Mouse (Mus musculus) E14TG2a.4 (cell line): Measurements from ENCODE around the gene Lrrc15.
A peak's percentile ranks its signal among the peaks of the same experiment; 100 is the strongest.

Experiments used
- H3K27me3 ChIP-seq: 2 replicates; pipeline ENCODE4 v1.6.1; 2014; ENCODE audit warnings: low read length, control low read depth; ENCODE audit not compliant: insufficient read depth
- H3K36me3 ChIP-seq: 2 replicates; pipeline ENCODE4 v1.6.1; 2014; ENCODE audit warnings: low read length, control low read depth; ENCODE audit not compliant: insufficient read depth
- H3K4me1 ChIP-seq: replicated peaks from 2 replicates; pipeline ENCODE4 v1.6.1; 2014; ENCODE audit warnings: low read depth, low read length, control low read depth
- H3K4me3 ChIP-seq: replicated peaks from 2 replicates; pipeline ENCODE4 v1.5.1; 2014; ENCODE audit warnings: mild to moderate bottlenecking, low read length
- H3K9me3 ChIP-seq: 2 replicates; pipeline ENCODE4 v1.6.1; 2014; ENCODE audit warnings: low read length, control low read depth
- CTCF ChIP-seq: conservative IDR thresholded peaks from 2 replicates; pipeline ENCODE4 v1.5.1; 2014; ENCODE audit warnings: low read length
- NANOG ChIP-seq: IDR thresholded peaks from 2 replicates; pipeline ENCODE4 v1.6.1; 2014; ENCODE audit warnings: borderline replicate concordance, low read length, mixed read lengths
- POU5F1 ChIP-seq: IDR thresholded peaks from 2 replicates; pipeline ENCODE4 v1.6.1; 2014; ENCODE audit warnings: low read length, borderline replicate concordance

Gene Lrrc15

DNA sequence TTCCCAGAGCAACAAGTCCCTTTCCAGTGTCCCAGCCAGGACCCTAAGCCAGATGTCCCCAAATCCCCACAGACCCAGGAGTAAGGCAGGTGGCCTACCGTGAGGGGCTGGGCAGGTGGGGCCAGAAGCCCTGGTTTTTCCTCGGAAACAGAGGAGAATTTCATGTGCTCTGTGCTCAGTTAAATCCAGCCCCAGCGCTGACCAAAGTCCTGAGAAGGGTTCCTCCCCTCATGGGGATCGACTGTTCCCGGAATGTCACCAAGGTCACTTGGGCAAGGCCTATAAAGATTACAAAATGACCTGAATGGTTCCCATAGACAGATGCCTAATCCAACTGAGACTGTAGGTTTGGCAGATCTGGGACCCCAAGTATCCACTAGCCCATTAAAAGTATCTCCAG lies 15.7 kb downstream of the Lrrc15 start, which contains the start of gene Cpn2:
Gene Cpn2, minus strand, starts transcription at position 141 of the 400 bp plus-strand sequence.
- TF ChIP-seq POU5F1 (no peak), CTCF (no peak), NANOG (no peak)
- H3K36me3 ChIP-seq: no peaks in the 10 kb centered on the region
- H3K4me3 ChIP-seq: no peak within 1 kb of the TSS
- H3K27me3 ChIP-seq: 0 out of 2 replicates have a peak, but pooled peaks cover 4% of the 10 kb centered on the region
- H3K4me1 ChIP-seq: peaks cover 4% of the 10 kb centered on the region; the same call in 1 of the 2 replicates
- H3K9me3 ChIP-seq: no peaks in the 10 kb centered on the region

GRCm38 (mm10) chr16:30266561-30266960 lies 16.5 kb downstream of the Lrrc15 start:
- Histone ChIP-seq H3K27me3 (0 out of 2 replicates have a peak, but pooled peaks cover 4% of the 10 kb centered on the region), H3K9me3 (no peaks in the 10 kb centered on the region), H3K4me1 (peaks cover 4% of the 10 kb centered on the region; the same call in 1 of the 2 replicates), H3K4me3 (no peak overlapping the region), H3K36me3 (no peaks in the 10 kb centered on the region)
- TF ChIP-seq NANOG (no peak), CTCF (no peak), POU5F1 (no peak)

GRCm38 (mm10) chr16:30265611-30266010 lies 17.4 kb downstream of the Lrrc15 start:
- no peak for TF ChIP-seq CTCF
- TF ChIP-seq NANOG: no peak
- no peak for TF ChIP-seq POU5F1
- H3K27me3 ChIP-seq: 0 out of 2 replicates have a peak, but pooled peaks cover 4% of the 10 kb centered on the region
- no peaks in the 10 kb centered on the region for H3K36me3 ChIP-seq
- no peaks in the 10 kb centered on the region for H3K9me3 ChIP-seq
- peaks cover 4% of the 10 kb centered on the region; the same call in 1 of the 2 replicates for H3K4me1 ChIP-seq
- H3K4me3 ChIP-seq: no peak overlapping the region

DNA sequence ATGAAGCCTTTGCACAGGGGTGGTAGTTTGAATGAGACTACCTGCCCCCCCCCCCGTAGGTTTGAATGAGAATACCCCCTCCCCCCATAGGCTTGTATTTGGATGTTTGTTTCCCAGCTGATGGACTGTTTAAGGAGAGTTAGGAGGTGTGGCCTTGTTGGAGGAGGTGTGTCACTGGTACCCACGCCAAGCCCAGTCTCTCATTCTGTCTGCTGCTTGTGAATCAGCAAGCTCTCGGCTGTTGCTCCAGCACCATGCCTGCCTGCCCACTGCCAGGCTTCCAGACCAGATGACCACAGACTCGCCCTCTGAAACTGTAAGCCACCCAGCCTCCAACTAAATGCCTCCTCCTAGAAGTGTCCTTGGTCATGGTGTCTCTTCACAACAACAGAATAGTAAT lies 19.9 kb downstream of the Lrrc15 start:
- H3K27me3 ChIP-seq: peaks cover 9% of the 10 kb centered on the region; the same call in 1 of the 2 replicates
- peaks cover 26% of the 10 kb centered on the region for H3K4me1 ChIP-seq
- H3K9me3 ChIP-seq: no peaks in the 10 kb centered on the region
- TF ChIP-seq CTCF (no peak), NANOG (no peak), POU5F1 (no peak)
- H3K4me3 ChIP-seq: no peak overlapping the region
- H3K36me3 ChIP-seq: no peaks in the 10 kb centered on the region

- no peak for TF ChIP-seq POU5F1
- peak; percentile 83 for TF ChIP-seq CTCF
- Histone ChIP-seq H3K27me3 (peaks cover 9% of the 10 kb centered on the region; the same call in 1 of the 2 replicates), H3K36me3 (no peaks in the 10 kb centered on the region), H3K9me3 (no peaks in the 10 kb centered on the region), H3K4me3 (no peak overlapping the region), H3K4me1 (peaks cover 31% of the 10 kb centered on the region)
Measured at GRCm38 (mm10) chr16:30262664-30263063, 20.4 kb downstream of the Lrrc15 start.

GRCm38 (mm10) chr16:30262157-30262556 lies 20.9 kb downstream of the Lrrc15 start:
- no peak overlapping the region for H3K4me3 ChIP-seq
- H3K36me3 ChIP-seq: no peaks in the 10 kb centered on the region
- H3K27me3 ChIP-seq: peaks cover 9% of the 10 kb centered on the region; the same call in 1 of the 2 replicates
- H3K9me3 ChIP-seq: no peaks in the 10 kb centered on the region
- peaks cover 34% of the 10 kb centered on the region for H3K4me1 ChIP-seq
- TF ChIP-seq NANOG: no peak
- no peak for TF ChIP-seq POU5F1
- TF ChIP-seq CTCF: no peak

GRCm38 (mm10) chr16:30261341-30261740 lies 21.7 kb downstream of the Lrrc15 start:
- H3K4me1 ChIP-seq: peaks cover 32% of the 10 kb centered on the region
- H3K36me3 ChIP-seq: no peaks in the 10 kb centered on the region
- no peaks in the 10 kb centered on the region for H3K9me3 ChIP-seq
- TF ChIP-seq POU5F1 (no peak), NANOG (no peak)
- peaks cover 9% of the 10 kb centered on the region; the same call in 1 of the 2 replicates for H3K27me3 ChIP-seq
- no peak overlapping the region for H3K4me3 ChIP-seq

- H3K4me1 ChIP-seq: peaks cover 38% of the 10 kb centered on the region
- no peaks in the 10 kb centered on the region for H3K9me3 ChIP-seq
- no peak for TF ChIP-seq CTCF
- no peak for TF ChIP-seq NANOG
- no peak for TF ChIP-seq POU5F1
- no peaks in the 10 kb centered on the region for H3K36me3 ChIP-seq
- H3K27me3 ChIP-seq: peaks cover 11% of the 10 kb centered on the region; the same call in 1 of the 2 replicates
- H3K4me3 ChIP-seq: no peak overlapping the region; the same call in 1 of the 2 replicates
Measured at GRCm38 (mm10) chr16:30260012-30260635, 22.9 kb downstream of the Lrrc15 start.

- Histone ChIP-seq H3K4me3 (no peak overlapping the region), H3K27me3 (peaks cover 11% of the 10 kb centered on the region; the same call in 1 of the 2 replicates), H3K4me1 (peaks cover 42% of the 10 kb centered on the region), H3K9me3 (no peaks in the 10 kb centered on the region), H3K36me3 (no peaks in the 10 kb centered on the region)
- no peak for TF ChIP-seq CTCF
- no peak for TF ChIP-seq POU5F1
- no peak for TF ChIP-seq NANOG
Measured at GRCm38 (mm10) chr16:30259444-30259843, 23.6 kb downstream of the Lrrc15 start.
